In genomic region chr4:130036112-130036511, GRCm38 (mm10) we compare ENCODE assay signal across 8 mouse cellular contexts. TPM values are rescaled to one million over a fixed set of nuclear protein-coding genes. Genes with fewer than 3 reads are reported as not detected.
DNase-seq lines count a peak whose midpoint lies in the region; ATAC-seq lines count a peak whose summit lies in the region.

No protein-coding gene starts in this region.

- H3K4me2 ChIP-seq in embryonic facial prominence, embryonic 11.5 days (ENCODE audit: low read depth, low read length), result no peak overlapping the region
- H3K4me2 ChIP-seq in heart, embryonic 15.5 days, result peak overlapping the region; percentile 54

- no peaks in the 10 kb centered on the region for H3K36me3 ChIP-seq in embryonic facial prominence, embryonic 11.5 days (replicated peaks; ENCODE audit: control insufficient read depth, insufficient read depth, low read depth, low read length)
- H3K36me3 ChIP-seq in heart, embryonic 15.5 days, result no peaks in the 10 kb centered on the region

- no peaks in the 10 kb centered on the region; the same call in 1 of the 2 replicates for H3K27me3 ChIP-seq in embryonic facial prominence, embryonic 11.5 days (ENCODE audit: control insufficient read depth, insufficient read depth, low read length)
- H3K27me3 ChIP-seq in heart, embryonic 15.5 days, result peaks cover 31% of the 10 kb centered on the region

- no peak overlapping the region for H3K27ac ChIP-seq in embryonic facial prominence, embryonic 11.5 days (replicated peaks; ENCODE audit: low read depth, low read length)
- peak overlapping the region; percentile 69 for H3K27ac ChIP-seq in heart, embryonic 15.5 days

- peaks cover 3% of the 10 kb centered on the region for H3K4me1 ChIP-seq in embryonic facial prominence, embryonic 11.5 days (ENCODE audit: control insufficient read depth, insufficient read depth, low read length)
- H3K4me1 ChIP-seq in heart, embryonic 15.5 days (replicated peaks), result peaks cover 24% of the 10 kb centered on the region

- H3K4me3 ChIP-seq in embryonic facial prominence, embryonic 11.5 days (ENCODE audit: low read depth, low read length), result no peak overlapping the region
- H3K4me3 ChIP-seq in heart, embryonic 15.5 days, result no peak overlapping the region

- no peaks in the 10 kb centered on the region for H3K9me3 ChIP-seq in embryonic facial prominence, embryonic 11.5 days (replicated peaks; ENCODE audit: control insufficient read depth, low read length)
- H3K9me3 ChIP-seq in heart, embryonic 15.5 days (replicated peaks), result no peaks in the 10 kb centered on the region

- ATAC-seq in embryonic facial prominence, embryonic 11.5 days (replicated peaks; ENCODE audit: insufficient number of reproducible peaks, low FRiP score, low TSS enrichment, low read depth), result 0 out of 2 replicates have a peak, but pooled peaks have one; percentile 53
- peak; percentile 28; the same call in 1 of the 2 replicates for ATAC-seq in heart, embryonic 15.5 days (replicated peaks; ENCODE audit: insufficient number of reproducible peaks, insufficient read depth, low FRiP score, low read depth)
- no peak for ATAC-seq in activated CD4-positive, CD25-positive, alpha-beta regulatory T cell, adult 4 months

- H3K9ac ChIP-seq in embryonic facial prominence, embryonic 11.5 days (replicated peaks; ENCODE audit: low read length), result no peak overlapping the region
- H3K9ac ChIP-seq in heart, embryonic 15.5 days, result no peak overlapping the region

- intact Hi-C loops in left cerebral cortex, postnatal 36 days (cut with DNase I), result loop anchor here (2.0 kb wide), 1 partner anchor 51 kb away; no protein-coding TSS in a partner anchor

- peak; percentile 40 to 55 for DNase-seq in layer of hippocampus, postnatal 36 days
- DNase-seq in layer of hippocampus, postnatal 14 days (ENCODE audit: low spot score in 2 of 2), result no peak
- DNase-seq in Muller cell, postnatal 12 days (ENCODE audit: inconsistent ontology term), result peak; percentile 71
- peak; percentile 71 for DNase-seq in embryonic facial prominence, embryonic 11.5 days (ENCODE audit: low spot score)
- peak; percentile 54 to 64 for DNase-seq in left cerebral cortex, postnatal 36 days (ENCODE audit: low spot score in 2 of 2)
- DNase-seq in neural tube, embryonic 10.5 days (ENCODE audit: extremely low spot score, low spot score), result peak; percentile 62

- 1% methylated on average over 7 of the region's 8 CpGs for WGBS in embryonic facial prominence, embryonic 11.5 days
- whole genome bisulfite sequencing in heart, embryonic 15.5 days, result 4% methylated on average over 8 of the region's 8 CpGs

RNA-seq across cellular contexts. Expression of gene Col16a1, which starts 11.5 kb away (rescaled TPM):
- total RNA-seq in layer of hippocampus, postnatal 36 days (2021), result 10 to 100 TPM; 12.4 to 16.3 TPM
- total RNA-seq in layer of hippocampus, postnatal 14 days (2021), result 10 to 100 TPM; 11.4 to 16.2 TPM
- polyA plus RNA-seq in embryonic facial prominence, embryonic 11.5 days (2014; fragmentation: Nextera tagmentation; extraction: Ambion mirVana), result 5.6 and 8.9 TPM in 2 replicates
- 36.5 and 55.2 TPM in 2 replicates for polyA plus RNA-seq in heart, embryonic 15.5 days (2015; fragmentation: Nextera tagmentation; extraction: Ambion mirVana)
- 10 to 100 TPM; 15.9 to 21.4 TPM for total RNA-seq in left cerebral cortex, postnatal 36 days (2021)
- not detected for polyA plus RNA-seq in activated CD4-positive, CD25-positive, alpha-beta regulatory T cell, adult 4 months (2017; shearing (Covaris generic))

RNA-seq across cellular contexts. Expression of gene Adgrb2, which starts 51.4 kb away (rescaled TPM):
- 100 to 1,000 TPM; 529 to 570 TPM for total RNA-seq in layer of hippocampus, postnatal 36 days (2021)
- total RNA-seq in layer of hippocampus, postnatal 14 days (2021), result 100 to 1,000 TPM; 451 to 472 TPM
- polyA plus RNA-seq in embryonic facial prominence, embryonic 11.5 days (2014; fragmentation: Nextera tagmentation; extraction: Ambion mirVana), result 2.1 and 2.2 TPM in 2 replicates
- 1.3 and 2.2 TPM in 2 replicates for polyA plus RNA-seq in heart, embryonic 15.5 days (2015; fragmentation: Nextera tagmentation; extraction: Ambion mirVana)
- 100 to 1,000 TPM; 401 TPM for total RNA-seq in left cerebral cortex, postnatal 36 days (2021)
- 1 to 10 TPM in 1 of 2 experiments, not detected in 1; 1.4 TPM for polyA plus RNA-seq in activated CD4-positive, CD25-positive, alpha-beta regulatory T cell, adult 4 months (2017; shearing (Covaris generic))

Comparison
In these comparisons a context has a peak if more than half of its experiments do, and no peak if none do; other contexts are left out.
1. DNase-seq: peak in layer of hippocampus, postnatal 36 days (2 of 2), Muller cell, postnatal 12 days (single experiment), embryonic facial prominence, embryonic 11.5 days (single experiment), left cerebral cortex, postnatal 36 days (2 of 2) and neural tube, embryonic 10.5 days (single experiment); none in layer of hippocampus, postnatal 14 days (0 of 2).